Mouse (Mus musculus) testis, adult 2 months (tissue): ENCODE data around the gene Crlf1.

Experiments
- CTCF ChIP-seq: fragments of 200-500 bp; IDR thresholded peaks from 2 replicates; pipeline ENCODE4 v1.5.1; 2012; ENCODE audit warnings: low read depth, mild to moderate bottlenecking, inconsistent platforms, low read length, moderate library complexity; ENCODE audit not compliant: control insufficient read depth, insufficient read depth, insufficient replicate concordance
- POLR2A ChIP-seq: fragments of 200-500 bp; IDR thresholded peaks from 2 replicates; pipeline ENCODE4 v1.6.1; 2012; ENCODE audit warnings: low read depth, mild to moderate bottlenecking, inconsistent platforms, low read length, moderate library complexity; ENCODE audit not compliant: control insufficient read depth

DNA sequence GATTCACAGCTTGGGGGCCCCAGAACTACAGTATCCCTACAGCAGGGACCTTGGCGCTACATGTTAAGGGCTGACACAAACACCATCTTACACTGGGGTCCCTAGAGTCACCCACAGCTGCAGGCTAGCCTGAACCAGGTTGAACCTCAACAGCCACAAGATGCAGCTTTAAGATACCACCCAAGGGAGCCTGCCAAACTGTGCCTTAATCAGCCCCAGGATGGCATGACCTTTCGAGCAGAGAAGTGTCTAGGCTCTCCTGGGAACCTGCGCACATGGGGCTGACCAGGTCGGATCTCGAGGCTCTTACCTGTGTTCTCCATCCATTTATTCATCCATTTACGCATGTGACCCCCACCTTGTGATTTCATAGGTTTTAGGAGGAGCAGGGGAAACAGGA is 35.1 kb upstream of the Crlf1 start:
- TF ChIP-seq POLR2A, result no peak
- no peak for TF ChIP-seq CTCF
